Mouse (Mus musculus): ENCODE results near the gene Kcnq4.

DNA sequence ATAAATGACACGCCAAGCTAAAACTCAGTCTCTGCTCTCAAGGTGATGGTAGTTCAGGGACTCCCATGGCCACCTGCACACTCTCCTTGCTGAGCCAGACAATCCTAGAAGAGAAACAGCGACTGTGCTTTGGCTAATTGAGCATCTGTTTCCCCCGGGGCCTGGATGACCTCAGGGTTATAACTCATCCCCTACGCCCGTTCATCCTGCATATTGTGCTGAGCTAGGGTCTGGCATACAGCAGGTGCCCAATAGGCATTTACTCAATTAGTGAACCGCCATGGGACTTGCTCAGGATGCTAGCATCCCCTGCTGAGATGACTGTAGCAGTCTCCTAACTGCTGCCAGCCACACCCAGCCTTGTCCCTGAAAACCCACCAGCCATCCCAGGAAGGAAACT is 61.1 kb downstream of the Kcnq4 start:
- no peak for TF ChIP-seq GATA1 (IDR thresholded peaks at IDR 0.05; ENCODE audit: borderline replicate concordance, low read length)
- TF ChIP-seq FLI1 (IDR thresholded peaks at IDR 0.05; ENCODE audit: low read length) = no peak
